8 mouse cellular contexts compared by ENCODE assay signal in the genomic region with DNA sequence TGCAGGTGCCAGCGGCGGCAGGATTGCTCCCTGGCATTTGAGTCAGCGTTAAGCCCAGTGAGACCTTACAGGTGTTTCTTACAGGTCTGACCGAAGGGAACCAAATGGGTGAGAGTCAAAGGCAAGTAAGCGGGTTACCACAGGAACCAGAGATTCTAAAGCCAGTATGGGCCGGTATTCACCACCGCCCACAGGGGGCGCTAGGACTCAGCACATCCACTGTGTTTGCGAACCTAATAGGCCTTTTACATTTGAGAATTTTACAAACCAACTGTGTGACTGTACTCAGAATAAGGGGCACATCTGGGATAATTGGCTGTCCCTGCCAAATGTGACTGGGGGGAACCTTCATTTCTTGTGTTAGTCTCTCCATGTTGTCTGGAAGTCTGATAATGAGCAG. TPM values are rescaled to one million over a fixed set of nuclear protein-coding genes. Genes with fewer than 3 reads are reported as not detected.
DNase-seq lines count a peak whose midpoint lies in the region; ATAC-seq and TF ChIP-seq lines count a peak whose summit lies in the region.
"Had no signal": no experiment of that assay in that cellular context is flagged by ENCODE, and none has a peak within 500 bp of the region (broad histone marks: within the 10 kb centered on the region; RNA-seq: fewer than 3 reads in every experiment).

No protein-coding gene starts in this region.

- no peak overlapping the region for H3K27ac ChIP-seq in ES-E14 (ENCODE audit: insufficient read depth, low read depth, low read length, poor library complexity, severe bottlenecking)
- H3K27ac ChIP-seq in embryonic fibroblast, embryonic 13.5 days (ENCODE audit: insufficient read depth, low read length), result no peak overlapping the region
- H3K27ac ChIP-seq in limb, embryonic 11.5 days (replicated peaks; ENCODE audit: low read depth, low read length), result no peak overlapping the region
- H3K27ac ChIP-seq: neural tube, embryonic 13.5 days had no signal

- ATAC-seq in limb, embryonic 11.5 days (ENCODE audit: insufficient number of reproducible peaks, low FRiP score, low TSS enrichment, low read depth), result no peak

- H3K27me3 ChIP-seq in limb, embryonic 11.5 days (ENCODE audit: control insufficient read depth, insufficient read depth, low read length), result no peaks in the 10 kb centered on the region
- H3K27me3 ChIP-seq: neural tube, embryonic 13.5 days had no signal

- H3K4me3 ChIP-seq in ES-E14 (ENCODE audit: insufficient read depth in 1 of 2, low read depth in 1 of 2, low read length in 2 of 2, poor library complexity in 1 of 2, severe bottlenecking in 1 of 2), result no peak overlapping the region
- H3K4me3 ChIP-seq in embryonic fibroblast, embryonic 13.5 days (ENCODE audit: insufficient read depth, low read length), result no peak overlapping the region
- no peak overlapping the region for H3K4me3 ChIP-seq in limb, embryonic 11.5 days (ENCODE audit: low read depth, low read length)
- H3K4me3 ChIP-seq: neural tube, embryonic 13.5 days had no signal

- in situ Hi-C loops in ES-E14 (cut with MboI; ENCODE audit: low sequenced_read_pairs in 2 of 2, unreplicated experiment in 2 of 2), result no loop called here

- 15% methylated on average over 9 of the region's 9 CpGs for WGBS in limb, embryonic 11.5 days

- peak; percentile 47 for DNase-seq in layer of hippocampus, adult 11-12 months (ENCODE audit: low spot score)
- DNase-seq in layer of hippocampus, adult 9-10 months (ENCODE audit: low spot score), result no peak
- DNase-seq in ES-E14 (ENCODE audit: low read depth, low spot score), result peak; percentile 78
- peak; percentile 69 for DNase-seq in adrenal gland, postnatal 10 days
- DNase-seq in limb, embryonic 11.5 days (ENCODE audit: low spot score), result peak; percentile 82
- peak; percentile 25 for DNase-seq in retina, postnatal 7 days (ENCODE audit: low read depth, low spot score)

- H3K4me2 ChIP-seq in limb, embryonic 11.5 days (ENCODE audit: low read depth, severe bottlenecking), result no peak overlapping the region
- H3K4me2 ChIP-seq: neural tube, embryonic 13.5 days had no signal

- TF ChIP-seq POLR2A in embryonic fibroblast, embryonic 13.5 days (IDR thresholded peaks at IDR 0.05; ENCODE audit: low read depth, low read length), result no peak

- no peaks in the 10 kb centered on the region for H3K9me3 ChIP-seq in ES-E14 (ENCODE audit: control insufficient read depth, insufficient read depth, low read depth, low read length)
- no peaks in the 10 kb centered on the region for H3K9me3 ChIP-seq in limb, embryonic 11.5 days (ENCODE audit: control insufficient read depth, low read length)
- H3K9me3 ChIP-seq: neural tube, embryonic 13.5 days had no signal

- H3K9ac ChIP-seq in ES-E14 (ENCODE audit: insufficient read depth, low read depth, low read length, poor library complexity, severe bottlenecking), result no peak overlapping the region
- H3K9ac ChIP-seq in limb, embryonic 11.5 days (ENCODE audit: low read length), result no peak overlapping the region
- H3K9ac ChIP-seq: neural tube, embryonic 13.5 days had no signal

- no peaks in the 10 kb centered on the region for H3K4me1 ChIP-seq in ES-E14 (ENCODE audit: control insufficient read depth in 2 of 2, insufficient read depth in 2 of 2, low read length in 2 of 2, poor library complexity in 1 of 2)
- H3K4me1 ChIP-seq in embryonic fibroblast, embryonic 13.5 days (ENCODE audit: control insufficient read depth, insufficient read depth, low read length), result no peaks in the 10 kb centered on the region
- no peaks in the 10 kb centered on the region for H3K4me1 ChIP-seq in limb, embryonic 11.5 days (ENCODE audit: control insufficient read depth, insufficient read depth, low read length)

- H3K36me3 ChIP-seq in ES-E14 (ENCODE audit: control insufficient read depth, insufficient read depth, low read length, poor library complexity, severe bottlenecking), result no peaks in the 10 kb centered on the region
- no peaks in the 10 kb centered on the region for H3K36me3 ChIP-seq in limb, embryonic 11.5 days (ENCODE audit: control insufficient read depth, insufficient read depth, low read length)
- H3K36me3 ChIP-seq: neural tube, embryonic 13.5 days had no signal

- TF ChIP-seq CTCF in embryonic fibroblast, embryonic 13.5 days (IDR thresholded peaks at IDR 0.05; ENCODE audit: borderline replicate concordance, insufficient read depth, low read length), result peak; percentile 51; the same call in 1 of the 2 replicates

TF ChIP-seq in ES-E14, 5 proteins besides CTCF, POLR2A, EP300 and RAD21:
- TF ChIP-seq ZC3H11A (IDR thresholded peaks at IDR 0.05; ENCODE audit: borderline replicate concordance, low read depth, low read length) (no peak), CHD2 (IDR thresholded peaks at IDR 0.05; ENCODE audit: low read depth, low read length) (no peak), ZNF384 (IDR thresholded peaks at IDR 0.05; ENCODE audit: low read depth, low read length) (no peak), MAFK (IDR thresholded peaks at IDR 0.05; ENCODE audit: insufficient read depth, low read depth, low read length) (no peak), HCFC1 (IDR thresholded peaks at IDR 0.05; ENCODE audit: borderline replicate concordance, insufficient read depth, low read length) (no peak)

RNA-seq across cellular contexts. Expression of gene Ptpru, which starts 54.1 kb away (rescaled TPM):
- total RNA-seq in ES-E14 (2012; rRNA removed), result 11.2 and 16.7 TPM in 2 replicates
- total RNA-seq in adrenal gland, postnatal 10 days (2021), result 10 to 100 TPM; 27.0 to 33.8 TPM
- polyA plus RNA-seq in embryonic fibroblast, embryonic 13.5 days (2011; ENCODE audit: insufficient read length, low read depth, missing spikeins), result 2.0 and 2.8 TPM in 2 replicates
- 12.5 and 13.3 TPM in 2 replicates for polyA plus RNA-seq in limb, embryonic 11.5 days (2014; fragmentation: Nextera tagmentation; extraction: Ambion mirVana)

RNA-seq across cellular contexts. Expression of gene Mecr, which starts 59.2 kb away (rescaled TPM):
- total RNA-seq in ES-E14 (2012; rRNA removed), result 31.2 and 34.2 TPM in 2 replicates
- 100 to 1,000 TPM; 144 to 154 TPM for total RNA-seq in adrenal gland, postnatal 10 days (2021)
- 16.7 and 20.8 TPM in 2 replicates for polyA plus RNA-seq in embryonic fibroblast, embryonic 13.5 days (2011; ENCODE audit: insufficient read length, low read depth, missing spikeins)
- polyA plus RNA-seq in limb, embryonic 11.5 days (2014; fragmentation: Nextera tagmentation; extraction: Ambion mirVana), result 43.3 and 45.3 TPM in 2 replicates
